22 mouse cellular contexts compared by ENCODE assay signal in the genomic region with DNA sequence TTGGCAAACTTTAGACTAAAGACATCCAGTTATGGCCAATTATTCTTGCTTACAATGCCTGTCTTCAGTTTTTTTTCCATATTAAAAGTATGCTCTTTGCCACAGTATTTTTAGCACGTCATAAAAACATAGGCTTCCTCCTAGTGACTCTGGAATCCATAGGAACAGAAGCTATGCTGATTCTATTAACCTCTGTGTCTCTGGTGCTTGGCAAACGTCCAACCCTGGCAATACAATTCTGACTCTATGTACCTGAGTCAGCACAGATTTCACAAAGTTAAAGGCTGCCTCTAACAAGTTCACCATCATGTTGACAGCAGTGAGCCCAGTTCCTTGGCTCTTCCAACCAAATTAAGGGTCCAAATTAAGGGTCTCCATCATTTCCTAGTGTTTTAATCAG.
A peak's percentile ranks its signal among the peaks of the same experiment; 100 is the strongest.
DNase-seq lines count a peak whose midpoint lies in the region; ATAC-seq and TF ChIP-seq lines count a peak whose summit lies in the region.
"Had no signal": no experiment of that assay in that cellular context is flagged by ENCODE, and none has a peak within 500 bp of the region (broad histone marks: within the 10 kb centered on the region; RNA-seq: fewer than 3 reads in every experiment).

No protein-coding gene starts in this region.

- no peak for ATAC-seq in embryonic facial prominence, embryonic 14.5 days (ENCODE audit: low read depth)
- ATAC-seq in limb, embryonic 13.5 days (ENCODE audit: low FRiP score, low read depth): peak; percentile 83
- no peak for ATAC-seq in lung, embryonic 14.5 days (ENCODE audit: insufficient read depth)
- ATAC-seq in limb, embryonic 14.5 days (ENCODE audit: low FRiP score, low read depth): 0 out of 2 replicates have a peak, but pooled peaks have one; percentile 37
- ATAC-seq: activated CD4-positive, CD25-positive, alpha-beta regulatory T cell, adult 4 months; CD4-positive, CD25-positive, alpha-beta regulatory T cell, adult 4 months; Patski had no signal

- no peaks in the 10 kb centered on the region for H3K4me1 ChIP-seq in embryonic facial prominence, embryonic 14.5 days (ENCODE audit: control insufficient read depth, insufficient read depth, low read length)
- H3K4me1 ChIP-seq in embryonic facial prominence, embryonic 10.5 days: no peaks in the 10 kb centered on the region
- H3K4me1 ChIP-seq in limb, embryonic 13.5 days: peaks cover 9% of the 10 kb centered on the region
- H3K4me1 ChIP-seq in limb, embryonic 10.5 days: no peaks in the 10 kb centered on the region
- no peaks in the 10 kb centered on the region for H3K4me1 ChIP-seq in lung, embryonic 14.5 days (ENCODE audit: insufficient read depth)
- H3K4me1 ChIP-seq in limb, embryonic 14.5 days (ENCODE audit: control insufficient read depth, insufficient read depth, low read length): 0 out of 2 replicates have a peak, but pooled peaks cover 2% of the 10 kb centered on the region

- H3K4me3 ChIP-seq in embryonic facial prominence, embryonic 14.5 days (ENCODE audit: low read depth, low read length): no peak overlapping the region
- no peak overlapping the region for H3K4me3 ChIP-seq in embryonic facial prominence, embryonic 10.5 days
- no peak overlapping the region for H3K4me3 ChIP-seq in limb, embryonic 13.5 days
- H3K4me3 ChIP-seq in limb, embryonic 10.5 days: no peak overlapping the region
- no peak overlapping the region for H3K4me3 ChIP-seq in lung, embryonic 14.5 days (ENCODE audit: low read depth, low read length)
- H3K4me3 ChIP-seq in limb, embryonic 14.5 days (replicated peaks; ENCODE audit: low read length): no peak overlapping the region

- no peak overlapping the region for H3K4me2 ChIP-seq in embryonic facial prominence, embryonic 14.5 days (ENCODE audit: low read depth, low read length)
- H3K4me2 ChIP-seq in limb, embryonic 13.5 days (replicated peaks): no peak overlapping the region
- no peak overlapping the region for H3K4me2 ChIP-seq in lung, embryonic 14.5 days
- H3K4me2 ChIP-seq in limb, embryonic 14.5 days (replicated peaks; ENCODE audit: low read depth, low read length, severe bottlenecking): no peak overlapping the region

- H3K9me3 ChIP-seq in embryonic facial prominence, embryonic 14.5 days (ENCODE audit: control insufficient read depth, low read length): no peaks in the 10 kb centered on the region
- no peaks in the 10 kb centered on the region for H3K9me3 ChIP-seq in embryonic facial prominence, embryonic 10.5 days
- no peaks in the 10 kb centered on the region for H3K9me3 ChIP-seq in limb, embryonic 13.5 days
- H3K9me3 ChIP-seq in limb, embryonic 10.5 days (replicated peaks): no peaks in the 10 kb centered on the region
- H3K9me3 ChIP-seq in lung, embryonic 14.5 days (ENCODE audit: low read depth, low read length): no peaks in the 10 kb centered on the region
- no peaks in the 10 kb centered on the region for H3K9me3 ChIP-seq in limb, embryonic 14.5 days (ENCODE audit: control insufficient read depth, low read length)

- H3K36me3 ChIP-seq in embryonic facial prominence, embryonic 14.5 days (ENCODE audit: control insufficient read depth, insufficient read depth, low read length): no peaks in the 10 kb centered on the region
- no peaks in the 10 kb centered on the region for H3K36me3 ChIP-seq in embryonic facial prominence, embryonic 10.5 days (replicated peaks)
- H3K36me3 ChIP-seq in limb, embryonic 13.5 days: no peaks in the 10 kb centered on the region
- no peaks in the 10 kb centered on the region for H3K36me3 ChIP-seq in limb, embryonic 10.5 days
- H3K36me3 ChIP-seq in lung, embryonic 14.5 days (ENCODE audit: insufficient read depth): no peaks in the 10 kb centered on the region
- no peaks in the 10 kb centered on the region for H3K36me3 ChIP-seq in limb, embryonic 14.5 days (ENCODE audit: control insufficient read depth, insufficient read depth, low read length)
- H3K36me3 ChIP-seq: G1E had no signal

- no peaks in the 10 kb centered on the region for H3K27me3 ChIP-seq in embryonic facial prominence, embryonic 14.5 days (replicated peaks; ENCODE audit: control insufficient read depth, insufficient read depth, low read length)
- H3K27me3 ChIP-seq in embryonic facial prominence, embryonic 10.5 days (replicated peaks; ENCODE audit: low read depth, poor library complexity, severe bottlenecking): no peaks in the 10 kb centered on the region
- no peaks in the 10 kb centered on the region for H3K27me3 ChIP-seq in limb, embryonic 13.5 days
- H3K27me3 ChIP-seq in limb, embryonic 10.5 days (ENCODE audit: low read depth, poor library complexity, severe bottlenecking): no peaks in the 10 kb centered on the region
- no peaks in the 10 kb centered on the region for H3K27me3 ChIP-seq in lung, embryonic 14.5 days (ENCODE audit: insufficient read depth, low read length)
- no peaks in the 10 kb centered on the region for H3K27me3 ChIP-seq in limb, embryonic 14.5 days (ENCODE audit: control insufficient read depth, insufficient read depth, low read length)
- H3K27me3 ChIP-seq: CH12.LX, Patski had no signal

- no peak for TF ChIP-seq CTCF in lung, embryonic 14.5 days (IDR thresholded peaks at IDR 0.05; ENCODE audit: low read depth)

- no peak overlapping the region for H3K27ac ChIP-seq in embryonic facial prominence, embryonic 14.5 days (replicated peaks; ENCODE audit: low read depth, low read length)
- no peak overlapping the region for H3K27ac ChIP-seq in embryonic facial prominence, embryonic 10.5 days (replicated peaks)
- H3K27ac ChIP-seq in limb, embryonic 13.5 days: no peak overlapping the region
- no peak overlapping the region for H3K27ac ChIP-seq in limb, embryonic 10.5 days
- no peak overlapping the region for H3K27ac ChIP-seq in lung, embryonic 14.5 days (ENCODE audit: low read depth)
- H3K27ac ChIP-seq in limb, embryonic 14.5 days (replicated peaks; ENCODE audit: low read depth, low read length): no peak overlapping the region

- TF ChIP-seq POLR2A in limb, embryonic 14.5 days (IDR thresholded peaks at IDR 0.05; ENCODE audit: borderline replicate concordance, extremely low read depth, insufficient read depth, insufficient read length): no peak

- H3K9ac ChIP-seq in embryonic facial prominence, embryonic 14.5 days (ENCODE audit: low read depth, low read length): no peak overlapping the region
- no peak overlapping the region for H3K9ac ChIP-seq in limb, embryonic 13.5 days
- no peak overlapping the region for H3K9ac ChIP-seq in lung, embryonic 14.5 days
- no peak overlapping the region for H3K9ac ChIP-seq in limb, embryonic 14.5 days (ENCODE audit: low read depth, low read length, severe bottlenecking)

- DNase-seq in embryonic facial prominence, embryonic 14.5 days (ENCODE audit: low spot score): peak; percentile 23
- DNase-seq in embryonic facial prominence, embryonic 10.5 days (ENCODE audit: low spot score): no peak
- DNase-seq in limb, embryonic 10.5 days (ENCODE audit: low spot score): no peak
- DNase-seq in lung, embryonic 14.5 days: peak; percentile 8
- DNase-seq in lung, adult 18-20 months: no peak
- peak; percentile 52 for DNase-seq in limb, embryonic 14.5 days (ENCODE audit: low spot score)
- DNase-seq in urinary bladder, adult 18-20 months (ENCODE audit: low spot score in 2 of 2): no peak
- DNase-seq: adrenal gland, adult 2 months; adrenal gland, adult 8-10 months; adrenal gland, postnatal 10 days; adrenal gland, postnatal 14 days; adrenal gland, postnatal 25 days; adrenal gland, postnatal 36 days; B cell, adult 2 months; cerebellum, adult 11 months; cerebellum, adult 11-12 months had no signal

- whole genome bisulfite sequencing in embryonic facial prominence, embryonic 14.5 days: 23% methylated on average over 2 of the region's 2 CpGs
- 68% methylated on average over 2 of the region's 2 CpGs for WGBS in embryonic facial prominence, embryonic 10.5 days
- WGBS in limb, embryonic 13.5 days: 16% methylated on average over 2 of the region's 2 CpGs
- 72% methylated on average over 2 of the region's 2 CpGs for WGBS in limb, embryonic 10.5 days
- 21% methylated on average over 2 of the region's 2 CpGs for WGBS in lung, embryonic 14.5 days
- 17% methylated on average over 2 of the region's 2 CpGs for WGBS in limb, embryonic 14.5 days

Comparison
In these comparisons a context has a peak if more than half of its experiments do, and no peak if none do; other contexts are left out.
1. DNase-seq: peak in embryonic facial prominence, embryonic 14.5 days (single experiment), lung, embryonic 14.5 days (single experiment) and limb, embryonic 14.5 days (single experiment); none in embryonic facial prominence, embryonic 10.5 days (single experiment), limb, embryonic 10.5 days (single experiment), lung, adult 18-20 months (0 of 2) and urinary bladder, adult 18-20 months (0 of 2).
2. ATAC-seq: peak in limb, embryonic 13.5 days (single experiment) and limb, embryonic 14.5 days (single experiment); none in embryonic facial prominence, embryonic 14.5 days (single experiment) and lung, embryonic 14.5 days (single experiment).